8 mouse cellular contexts compared by ENCODE assay signal in genomic region chr17:66451143-66451542, GRCm38 (mm10). TPM values are rescaled to one million over a fixed set of nuclear protein-coding genes. Genes with fewer than 3 reads are reported as not detected.
DNase-seq lines count a peak whose midpoint lies in the region; ATAC-seq and TF ChIP-seq lines count a peak whose summit lies in the region.

No protein-coding gene starts in this region.

- no peak overlapping the region for H3ac ChIP-seq in C2C12 (ENCODE audit: control insufficient read depth, insufficient read length, low read depth)

- no peak overlapping the region for H3K9ac ChIP-seq in heart, embryonic 13.5 days
- H3K9ac ChIP-seq in kidney, embryonic 15.5 days = no peak overlapping the region
- H3K9ac ChIP-seq in limb, embryonic 15.5 days = no peak overlapping the region

- H3K27me3 ChIP-seq in C2C12 (ENCODE audit: control insufficient read depth, insufficient read depth, insufficient read length) = no peaks in the 10 kb centered on the region
- H3K27me3 ChIP-seq in heart, embryonic 13.5 days (replicated peaks) = peaks cover 59% of the 10 kb centered on the region
- H3K27me3 ChIP-seq in kidney, embryonic 15.5 days = peaks cover 48% of the 10 kb centered on the region
- H3K27me3 ChIP-seq in limb, embryonic 15.5 days = peaks cover 33% of the 10 kb centered on the region

- 2% methylated on average over 11 of the region's 11 CpGs for WGBS in heart, embryonic 13.5 days
- 3% methylated on average over 11 of the region's 11 CpGs for WGBS in kidney, embryonic 15.5 days
- 1% methylated on average over 11 of the region's 11 CpGs for WGBS in limb, embryonic 15.5 days

- TF ChIP-seq CTCF in C2C12 (IDR thresholded peaks at IDR 0.05; ENCODE audit: control insufficient read depth, insufficient read depth, insufficient read length) = peak; percentile 91
- peak; percentile 63 for TF ChIP-seq CTCF in bone marrow macrophage, adult 2 months (IDR thresholded peaks at IDR 0.05; ENCODE audit: low read depth, low read length)

- H3K36me3 ChIP-seq in C2C12 (ENCODE audit: control insufficient read depth, insufficient read depth) = no peaks in the 10 kb centered on the region
- H3K36me3 ChIP-seq in heart, embryonic 13.5 days = no peaks in the 10 kb centered on the region
- H3K36me3 ChIP-seq in kidney, embryonic 15.5 days = no peaks in the 10 kb centered on the region
- no peaks in the 10 kb centered on the region for H3K36me3 ChIP-seq in limb, embryonic 15.5 days

- H3K79me2 ChIP-seq in C2C12 (ENCODE audit: control insufficient read depth, insufficient read depth) = peaks cover 27% of the 10 kb centered on the region

- TF ChIP-seq POLR2A in bone marrow macrophage, adult 2 months (IDR thresholded peaks at IDR 0.05; ENCODE audit: borderline replicate concordance, low read depth, low read length) = no peak

- no peaks in the 10 kb centered on the region for H3K4me1 ChIP-seq in bone marrow macrophage, adult 2 months (ENCODE audit: control insufficient read depth, insufficient read depth, low read length)
- peaks cover 26% of the 10 kb centered on the region for H3K4me1 ChIP-seq in heart, embryonic 13.5 days
- H3K4me1 ChIP-seq in kidney, embryonic 15.5 days = peaks cover 39% of the 10 kb centered on the region
- peaks cover 42% of the 10 kb centered on the region for H3K4me1 ChIP-seq in limb, embryonic 15.5 days

- H3K79me3 ChIP-seq in C2C12 (ENCODE audit: low read depth) = peaks cover 9% of the 10 kb centered on the region

- no peak overlapping the region for H3K27ac ChIP-seq in bone marrow macrophage, adult 2 months (ENCODE audit: insufficient read depth, low read depth, low read length)
- H3K27ac ChIP-seq in heart, embryonic 13.5 days (replicated peaks) = no peak overlapping the region
- no peak overlapping the region for H3K27ac ChIP-seq in kidney, embryonic 15.5 days
- H3K27ac ChIP-seq in limb, embryonic 15.5 days = no peak overlapping the region

- H3K4me3 ChIP-seq in C2C12 (ENCODE audit: insufficient read depth, poor library complexity, severe bottlenecking) = no peak overlapping the region
- no peak overlapping the region for H3K4me3 ChIP-seq in bone marrow macrophage, adult 2 months (ENCODE audit: insufficient read depth, low read length)
- H3K4me3 ChIP-seq in heart, embryonic 13.5 days = peak overlapping the region; percentile 81
- H3K4me3 ChIP-seq in kidney, embryonic 15.5 days (replicated peaks) = peak overlapping the region; percentile 66
- H3K4me3 ChIP-seq in limb, embryonic 15.5 days = peak overlapping the region; percentile 74; the same call in 1 of the 2 replicates

- no peaks in the 10 kb centered on the region for H3K9me3 ChIP-seq in heart, embryonic 13.5 days
- H3K9me3 ChIP-seq in kidney, embryonic 15.5 days (replicated peaks) = no peaks in the 10 kb centered on the region
- H3K9me3 ChIP-seq in limb, embryonic 15.5 days = no peaks in the 10 kb centered on the region

- peak; percentile 46 for DNase-seq in fibroblast of lung, adult 2 months (ENCODE audit: low read depth)
- peak; percentile 88 for DNase-seq in neural tube, embryonic 10.5 days (ENCODE audit: extremely low spot score, low spot score)
- DNase-seq in telencephalon, adult 2 months (ENCODE audit: low read depth, low spot score) = peak; percentile 76

- ATAC-seq in heart, embryonic 13.5 days (ENCODE audit: extremely low read depth, insufficient number of reproducible peaks, low FRiP score, low TSS enrichment) = no peak
- no peak for ATAC-seq in kidney, embryonic 15.5 days (replicated peaks; ENCODE audit: low FRiP score)
- no peak for ATAC-seq in limb, embryonic 15.5 days (ENCODE audit: insufficient number of reproducible peaks, low FRiP score, low TSS enrichment, low read depth)

- peak overlapping the region; percentile 99 for H3K4me2 ChIP-seq in heart, embryonic 13.5 days
- peak overlapping the region; percentile 89 for H3K4me2 ChIP-seq in kidney, embryonic 15.5 days
- H3K4me2 ChIP-seq in limb, embryonic 15.5 days = peak overlapping the region; percentile 97; the same call in 1 of the 2 replicates

TF ChIP-seq in C2C12, 6 proteins besides CTCF, POLR2A, EP300 and RAD21:
- TF ChIP-seq CEBPB (IDR thresholded peaks at IDR 0.05; ENCODE audit: low read depth) (no peak), MAX (IDR thresholded peaks at IDR 0.05) (peak; percentile 19)

RNA-seq across cellular contexts. Expression of gene Mtcl1, which starts 1.6 kb away (rescaled TPM):
- 15.1 TPM for polyA plus RNA-seq in C2C12 (2012; fragmentation: generic; extraction: Trizol)
- polyA plus RNA-seq in bone marrow macrophage, adult 2 months (2012; ENCODE audit: insufficient read depth, insufficient read length, missing spikeins) = not detected in 2 replicates
- polyA plus RNA-seq in heart, embryonic 13.5 days (2015; fragmentation: Nextera tagmentation; extraction: Ambion mirVana) = 1.3 and 1.5 TPM in 2 replicates
- polyA plus RNA-seq in kidney, embryonic 15.5 days (2015; fragmentation: Nextera tagmentation; extraction: Ambion mirVana) = 6.0 and 6.4 TPM in 2 replicates
- polyA plus RNA-seq in limb, embryonic 15.5 days (2015; fragmentation: Nextera tagmentation; extraction: Ambion mirVana) = 4.0 and 4.3 TPM in 2 replicates

Comparison
In these comparisons a context has a peak if more than half of its experiments do, and no peak if none do; other contexts are left out.
1. H3K4me3 ChIP-seq: peak in heart, embryonic 13.5 days (single experiment), kidney, embryonic 15.5 days (single experiment) and limb, embryonic 15.5 days (single experiment); none in C2C12 (single experiment) and bone marrow macrophage, adult 2 months (single experiment).
2. Peak in every context shown above with its lines, with median percentiles within 50 percentile points of each other: DNase-seq and H3K4me2 ChIP-seq.